Mouse (Mus musculus): ENCODE results near the gene Aff2.

DNA sequence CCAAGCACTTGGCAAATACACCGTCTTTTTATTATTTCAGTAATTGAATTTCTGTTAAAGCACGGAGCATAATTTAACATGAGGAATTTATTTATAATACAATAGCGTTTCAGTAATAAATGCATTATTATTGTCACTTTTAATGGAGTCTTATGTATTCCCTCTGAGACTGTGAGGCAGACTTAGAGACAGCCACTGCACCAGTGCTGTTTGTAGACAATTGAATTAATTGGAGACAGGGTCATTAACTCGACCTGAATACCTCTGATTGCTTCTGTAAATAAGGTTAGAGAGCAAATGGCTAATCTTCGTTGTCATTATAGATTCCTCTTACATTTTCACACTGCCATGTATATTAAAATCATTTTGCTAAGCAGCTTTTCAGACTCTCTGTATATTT, 458.1 kb downstream of the Aff2 start:
- TF ChIP-seq CTCF (IDR thresholded peaks at IDR 0.05; ENCODE audit: low read depth, low read length), result no peak
- TF ChIP-seq GATA2 (IDR thresholded peaks at IDR 0.05; ENCODE audit: borderline replicate concordance, low read depth, low read length), result no peak
- no peak for TF ChIP-seq GATA1 (IDR thresholded peaks at IDR 0.05; ENCODE audit: borderline replicate concordance, low read length)
- no peak for TF ChIP-seq TAL1 (conservative IDR thresholded peaks at IDR 0.05; ENCODE audit: low read depth, low read length)
